Mouse (Mus musculus) cerebellum, postnatal 36 days (tissue): ENCODE data around the gene Gm21170.
"Not testable (repeated sequence)": the region's sequence is repeated elsewhere in the genome, so short reads cannot be mapped to it uniquely, and the experiment has no call there.

ENCODE experiments used
- DNase-seq, 2 experiments: peaks; one replicate each; pipeline ENCODE4 v3.0.0; 2021 to 2022; ENCODE audit warnings: mixed read lengths in 2 of 2

Gm21170 gene

GRCm38 (mm10) chrY:47690998-47691397 lies at the start of gene Gm21170:
Gene Gm21170, minus strand, starts transcription at chrY:47691098.
- DNase-seq, result not testable (repeated sequence)
